Comparison of ENCODE assay signal across 8 mouse cellular contexts in genomic region chr10:94147756-94148531, GRCm38 (mm10). TPM values are rescaled to one million over a fixed set of nuclear protein-coding genes. Genes with fewer than 3 reads are reported as not detected.
DNase-seq lines count a peak whose midpoint lies in the region; ATAC-seq and TF ChIP-seq lines count a peak whose summit lies in the region.

TSS of gene Nr2c1 (plus strand) at chr10:94148023.

- H3K27me3 ChIP-seq in forebrain, embryonic 15.5 days: no peaks in the 10 kb centered on the region
- H3K27me3 ChIP-seq in neural tube, embryonic 14.5 days (ENCODE audit: control insufficient read depth, insufficient read depth, low read length): no peaks in the 10 kb centered on the region
- no peaks in the 10 kb centered on the region for H3K27me3 ChIP-seq in testis, adult 2 months (ENCODE audit: control insufficient read depth, insufficient read depth, low read length)

- H3K36me3 ChIP-seq in forebrain, embryonic 15.5 days: no peaks in the 10 kb centered on the region
- no peaks in the 10 kb centered on the region for H3K36me3 ChIP-seq in neural tube, embryonic 14.5 days (ENCODE audit: control insufficient read depth, insufficient read depth, low read length)
- H3K36me3 ChIP-seq in testis, adult 2 months (ENCODE audit: control insufficient read depth, insufficient read depth, low read length): no peaks in the 10 kb centered on the region

- peak within 1 kb of the TSS; percentile 82 for H3K9ac ChIP-seq in forebrain, embryonic 15.5 days (replicated peaks)
- H3K9ac ChIP-seq in neural tube, embryonic 14.5 days (replicated peaks; ENCODE audit: low read depth, low read length): peak within 1 kb of the TSS; percentile 90

- H3K4me1 ChIP-seq in forebrain, embryonic 15.5 days: peaks cover 20% of the 10 kb centered on the region
- peaks cover 10% of the 10 kb centered on the region; the same call in 1 of the 2 replicates for H3K4me1 ChIP-seq in neural tube, embryonic 14.5 days (ENCODE audit: control insufficient read depth, insufficient read depth, low read length)
- peaks cover 3% of the 10 kb centered on the region; the same call in 1 of the 2 replicates for H3K4me1 ChIP-seq in testis, adult 2 months (ENCODE audit: control insufficient read depth, insufficient read depth, low read length)

- peak within 1 kb of the TSS; percentile 63 for H3K4me2 ChIP-seq in forebrain, embryonic 15.5 days (replicated peaks)
- H3K4me2 ChIP-seq in neural tube, embryonic 14.5 days (ENCODE audit: low read depth, low read length): peak within 1 kb of the TSS; percentile 70

- DNase-seq in ES-CJ7 (ENCODE audit: low read depth, low spot score): peak; percentile 69
- DNase-seq in heart, postnatal 25 days (ENCODE audit: low spot score): peak; percentile 81
- peak; percentile 89 to 95 for DNase-seq in layer of hippocampus, adult 18-20 months (ENCODE audit: low spot score in 2 of 2)
- peak; percentile 91 to 94 for DNase-seq in lung, adult 18-20 months

- ATAC-seq in cerebellum, adult (ENCODE audit: insufficient number of reproducible peaks, low FRiP score, low TSS enrichment): peak; percentile 95
- ATAC-seq in forebrain, embryonic 15.5 days (replicated peaks): peak; percentile 91
- ATAC-seq in neural tube, embryonic 14.5 days (ENCODE audit: low read depth): peak; percentile 94

- TF ChIP-seq CTCF in testis, adult 2 months (IDR thresholded peaks at IDR 0.05; ENCODE audit: control insufficient read depth, insufficient read depth, insufficient replicate concordance, low read depth, low read length): peak; percentile 43; the same call in 1 of the 2 replicates

- 1% methylated on average over 64 of the region's 64 CpGs for WGBS in forebrain, embryonic 15.5 days
- under 1% methylated on average over 62 of the region's 64 CpGs for WGBS in neural tube, embryonic 14.5 days

- H3K9me3 ChIP-seq in forebrain, embryonic 15.5 days: no peaks in the 10 kb centered on the region
- no peaks in the 10 kb centered on the region for H3K9me3 ChIP-seq in neural tube, embryonic 14.5 days (ENCODE audit: control insufficient read depth, low read length)

- peak within 1 kb of the TSS; percentile 77 for H3K27ac ChIP-seq in forebrain, embryonic 15.5 days (replicated peaks)
- H3K27ac ChIP-seq in neural tube, embryonic 14.5 days (ENCODE audit: low read depth, low read length): peak within 1 kb of the TSS; percentile 79
- H3K27ac ChIP-seq in testis, adult 2 months (ENCODE audit: control insufficient read depth, insufficient read depth, low read depth, low read length): peak within 1 kb of the TSS; percentile 92

- peak within 1 kb of the TSS; percentile 58 for H3K4me3 ChIP-seq in forebrain, embryonic 15.5 days
- H3K4me3 ChIP-seq in neural tube, embryonic 14.5 days (ENCODE audit: low read depth, low read length): peak within 1 kb of the TSS; percentile 99
- H3K4me3 ChIP-seq in testis, adult 2 months (ENCODE audit: control insufficient read depth, low read depth, low read length): peak within 1 kb of the TSS; percentile 97

- peak; percentile 46 for TF ChIP-seq POLR2A in testis, adult 2 months (IDR thresholded peaks at IDR 0.05; ENCODE audit: control insufficient read depth, low read depth, low read length)

- intact Hi-C loops in heart, postnatal 25 days (cut with DNase I): loop anchor here (2.0 to 5.0 kb wide), 2 partner anchors 51 to 261 kb away; partner anchors contain the start of gene Ndufa12

RNA-seq across cellular contexts. Expression of gene Nr2c1, which starts in this region (rescaled TPM):
- polyA plus RNA-seq in forebrain, embryonic 15.5 days (2015; fragmentation: Nextera tagmentation; extraction: Ambion mirVana): 7.0 and 7.8 TPM in 2 replicates
- total RNA-seq in heart, postnatal 25 days (2021): 1 to 10 TPM; 7.1 to 7.6 TPM
- 1 to 10 TPM; 8.1 to 8.7 TPM for total RNA-seq in layer of hippocampus, adult 18-20 months (2021)
- polyA plus RNA-seq in neural tube, embryonic 14.5 days (2014; fragmentation: Nextera tagmentation; extraction: Ambion mirVana): 8.4 and 9.7 TPM in 2 replicates
- polyA plus RNA-seq in testis, adult 2 months (2012; rRNA removed): 10.1 and 11.3 TPM in 2 replicates

Comparison
In these comparisons a context has a peak if more than half of its experiments do, and no peak if none do; other contexts are left out.
1. Peak in every context shown above with its lines: DNase-seq, ATAC-seq, H3K4me3 ChIP-seq and H3K27ac ChIP-seq.